Mouse (Mus musculus) heart, embryonic 14.5 days (tissue): Measurements from ENCODE around the gene Prkaa1. TPM values are rescaled to one million over a fixed set of nuclear protein-coding genes. Genes with fewer than 3 reads are reported as not detected.
"Not testable (repeated sequence)": the region's sequence is repeated elsewhere in the genome, so short reads cannot be mapped to it uniquely, and the experiment has no call there.

Experiments used
- ATAC-seq: fragments of 200-750 bp; cut with Nextera tagmentation; 2 replicates; pipeline ENCODE4 v1.8.0; 2017; ENCODE audit warnings: low read depth, moderate TSS enrichment; ENCODE audit not compliant: insufficient number of reproducible peaks, insufficient read depth, low FRiP score
- H3K27ac ChIP-seq, 2 experiments: fragments of 200-500 bp in 1 of 2; fragments of 300-500 bp in 1 of 2; sonication (generic) in 1 of 2; replicated peaks in 1 of 2; 2 replicates each; pipeline ENCODE4 v1.5.1; 2012 to 2014; ENCODE audit warnings: low read depth in 2 of 2, low read length in 2 of 2, control low read depth in 1 of 2, mild to moderate bottlenecking in 1 of 2, mixed read lengths in 1 of 2; ENCODE audit not compliant: control insufficient read depth in 1 of 2, insufficient read depth in 1 of 2
- H3K27me3 ChIP-seq: fragments of 300-500 bp; sonication (generic); 2 replicates; pipeline ENCODE4 v1.6.1; 2014; ENCODE audit warnings: mild to moderate bottlenecking, low read length, control low read depth; ENCODE audit not compliant: control insufficient read depth, insufficient read depth
- H3K36me3 ChIP-seq: fragments of 300-500 bp; sonication (generic); 2 replicates; pipeline ENCODE4 v1.6.1; 2014; ENCODE audit warnings: mild to moderate bottlenecking, control low read depth, low read length, mixed read lengths; ENCODE audit not compliant: control insufficient read depth, insufficient read depth
- H3K4me1 ChIP-seq, 2 experiments: fragments of 200-500 bp in 1 of 2; fragments of 300-500 bp in 1 of 2; sonication (generic) in 1 of 2; 2 replicates each; pipeline ENCODE4 v1.6.1; 2012 to 2014; ENCODE audit warnings: low read length in 2 of 2, control low read depth in 1 of 2, mixed read lengths in 1 of 2; ENCODE audit not compliant: control insufficient read depth in 2 of 2, insufficient read depth in 2 of 2
- H3K4me2 ChIP-seq: fragments of 300-500 bp; sonication (generic); 2 replicates; pipeline ENCODE4 v1.6.1; 2014; ENCODE audit warnings: mild to moderate bottlenecking, low read length
- H3K4me3 ChIP-seq, 2 experiments: fragments of 200-500 bp in 1 of 2; fragments of 300-500 bp in 1 of 2; sonication (generic) in 1 of 2; 2 replicates each; pipeline ENCODE4 v1.5.1; 2012 to 2014; ENCODE audit warnings: low read length in 2 of 2, mild to moderate bottlenecking in 2 of 2, control low read depth in 1 of 2, low read depth in 1 of 2, moderate library complexity in 1 of 2; ENCODE audit not compliant: control insufficient read depth in 1 of 2, insufficient read depth in 1 of 2
- H3K9ac ChIP-seq: fragments of 300-500 bp; sonication (generic); 2 replicates; pipeline ENCODE4 v1.6.1; 2014; ENCODE audit warnings: mild to moderate bottlenecking, low read length
- H3K9me3 ChIP-seq: fragments of 300-500 bp; sonication (generic); 2 replicates; pipeline ENCODE4 v1.6.1; 2016; ENCODE audit warnings: low read length, control low read depth; ENCODE audit not compliant: control insufficient read depth
- WGBS: fragments of 180-500 bp; shearing (Covaris S2); extraction: QIAGEN DNeasy Blood & Tissue Kit; methylation state at CpG from one replicate; pipeline ENCODE4 v1.1.7; 2014; 5-methylcytosine and 5-hydroxymethylcytosine counted together
- polyA plus RNA-seq: library from polyadenylated mRNA; unstranded; fragments of >200 nt; fragmentation: Nextera tagmentation; extraction: Ambion mirVana; gene quantifications from 2 replicates; pipeline ENCODE4 v1.2.1, GENCODE M21; 2014

Prkaa1 gene
- polyA plus RNA-seq, 1 experiment from 2014 or later: 20.9 TPM

GRCm38 (mm10) chr15:5194931-5195330, 51.3 kb downstream of the Prkaa1 start:
- 69% methylated on average over 9 of the region's 9 CpGs for WGBS
- ATAC-seq: no peak
- no peak overlapping the region for H3K4me2 ChIP-seq
- H3K9ac ChIP-seq: no peak overlapping the region
- H3K9me3 ChIP-seq: no peaks in the 10 kb centered on the region
- H3K36me3 ChIP-seq: peaks cover 24% of the 10 kb centered on the region
- no peaks in the 10 kb centered on the region for H3K27me3 ChIP-seq
- no peak overlapping the region; a peak in 1 of 4 replicates for H3K27ac ChIP-seq
- H3K4me1 ChIP-seq: peaks cover 10 to 32% of the 10 kb centered on the region in 2 experiments
- H3K4me3 ChIP-seq: no peak overlapping the region

DNA sequence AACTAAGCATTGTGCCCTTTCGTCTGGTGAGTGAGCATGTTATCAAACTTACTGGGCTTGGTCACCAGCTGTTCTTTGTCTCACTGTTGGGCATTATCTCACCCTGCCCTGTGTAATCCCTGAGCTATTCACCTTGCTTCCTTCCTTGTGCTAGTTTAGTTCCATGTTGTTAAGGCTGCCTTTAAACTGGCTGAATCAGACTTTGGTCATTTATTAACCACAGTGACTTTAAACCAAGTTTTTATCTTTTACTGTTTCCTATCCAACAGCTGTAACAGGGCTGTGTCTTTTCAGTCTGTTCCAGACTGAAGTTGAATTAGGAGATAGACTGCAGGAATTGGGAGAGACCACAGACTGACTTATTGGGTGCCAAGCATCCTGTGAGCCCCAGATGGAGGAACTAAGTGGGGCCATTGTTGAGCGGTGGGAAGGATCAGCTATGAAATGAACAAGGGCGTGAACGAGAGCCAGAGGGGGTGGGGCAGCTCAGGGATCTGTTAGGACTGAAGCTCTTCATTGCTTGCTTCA, 52.4 kb downstream of the Prkaa1 start:
- Histone ChIP-seq H3K4me1 (peaks cover 10 to 32% of the 10 kb centered on the region in 2 experiments), H3K4me2 (no peak overlapping the region), H3K27ac (peak overlapping the region; percentile 45 to 55), H3K27me3 (no peaks in the 10 kb centered on the region), H3K4me3 (no peak overlapping the region), H3K36me3 (peaks cover 18% of the 10 kb centered on the region; the same call in 1 of the 2 replicates), H3K9ac (no peak overlapping the region), H3K9me3 (no peaks in the 10 kb centered on the region)
- 28% methylated on average over 4 of the region's 4 CpGs for WGBS
- ATAC-seq: peak; percentile 47

- Histone ChIP-seq H3K27me3 (no peaks in the 10 kb centered on the region), H3K27ac (peak overlapping the region; percentile 25 to 45; a peak in 2 of 4 replicates), H3K4me3 (no peak overlapping the region), H3K4me2 (no peak overlapping the region), H3K9ac (no peak overlapping the region), H3K4me1 (peaks cover 10 to 32% of the 10 kb centered on the region in 2 experiments), H3K9me3 (no peaks in the 10 kb centered on the region), H3K36me3 (peaks cover 11% of the 10 kb centered on the region; the same call in 1 of the 2 replicates)
- ATAC-seq: no peak
- WGBS: 45% methylated on average over 4 of the region's 4 CpGs
These were observed 53.0 kb downstream of the Prkaa1 start for GRCm38 (mm10) chr15:5196691-5197090.

DNA sequence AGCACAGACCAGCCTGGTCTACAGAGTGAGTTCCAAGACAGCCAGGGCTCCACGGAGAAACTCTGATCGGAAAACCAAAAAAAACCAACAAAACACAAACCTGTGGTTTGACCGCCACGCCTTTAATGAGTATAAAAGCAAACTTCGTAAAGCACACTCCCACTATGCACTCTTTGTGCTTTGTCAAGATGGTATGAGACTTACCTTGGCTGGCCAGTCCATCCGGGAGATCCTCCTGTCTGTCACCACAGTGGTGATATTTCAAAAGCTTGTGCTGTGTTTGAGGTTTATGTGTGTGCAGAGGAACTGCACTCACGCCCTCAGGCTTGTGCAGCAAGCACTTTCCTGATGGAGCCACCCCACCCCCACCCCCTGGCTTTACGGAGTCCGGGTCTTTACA, 61.6 kb downstream of the Prkaa1 start:
- peaks cover 7% of the 10 kb centered on the region; the same call in 1 of the 2 replicates for H3K36me3 ChIP-seq
- H3K4me1 ChIP-seq: no peaks in the 10 kb centered on the region
- H3K4me2 ChIP-seq: no peak overlapping the region
- H3K9me3 ChIP-seq: no peaks in the 10 kb centered on the region
- 89% methylated on average over 9 of the region's 9 CpGs for WGBS
- H3K9ac ChIP-seq: no peak overlapping the region
- ATAC-seq: no peak
- no peak overlapping the region for H3K4me3 ChIP-seq
- H3K27me3 ChIP-seq: no peaks in the 10 kb centered on the region
- no peak overlapping the region for H3K27ac ChIP-seq

GRCm38 (mm10) chr15:5209116-5209515, 65.5 kb downstream of the Prkaa1 start:
- ATAC-seq: no peak
- Histone ChIP-seq H3K4me1 (peaks cover 3 to 9% of the 10 kb centered on the region in 2 experiments), H3K27me3 (no peaks in the 10 kb centered on the region), H3K9me3 (no peaks in the 10 kb centered on the region), H3K4me3 (no peak overlapping the region), H3K27ac (no peak overlapping the region), H3K4me2 (no peak overlapping the region), H3K36me3 (peaks cover 22% of the 10 kb centered on the region), H3K9ac (no peak overlapping the region)
- 94% methylated on average over 3 of the region's 3 CpGs for WGBS

GRCm38 (mm10) chr15:5220491-5220890, 76.8 kb downstream of the Prkaa1 start:
- 88% methylated on average over 6 of the region's 6 CpGs for WGBS
- no peak overlapping the region for H3K27ac ChIP-seq
- no peak overlapping the region for H3K4me2 ChIP-seq
- no peak overlapping the region for H3K9ac ChIP-seq
- no peak for ATAC-seq
- no peak overlapping the region for H3K4me3 ChIP-seq
- no peaks in the 10 kb centered on the region for H3K27me3 ChIP-seq
- peaks cover 24% of the 10 kb centered on the region; the same call in 1 of the 2 replicates for H3K36me3 ChIP-seq
- no peaks in the 10 kb centered on the region for H3K9me3 ChIP-seq
- H3K4me1 ChIP-seq: no peaks in the 10 kb centered on the region

DNA sequence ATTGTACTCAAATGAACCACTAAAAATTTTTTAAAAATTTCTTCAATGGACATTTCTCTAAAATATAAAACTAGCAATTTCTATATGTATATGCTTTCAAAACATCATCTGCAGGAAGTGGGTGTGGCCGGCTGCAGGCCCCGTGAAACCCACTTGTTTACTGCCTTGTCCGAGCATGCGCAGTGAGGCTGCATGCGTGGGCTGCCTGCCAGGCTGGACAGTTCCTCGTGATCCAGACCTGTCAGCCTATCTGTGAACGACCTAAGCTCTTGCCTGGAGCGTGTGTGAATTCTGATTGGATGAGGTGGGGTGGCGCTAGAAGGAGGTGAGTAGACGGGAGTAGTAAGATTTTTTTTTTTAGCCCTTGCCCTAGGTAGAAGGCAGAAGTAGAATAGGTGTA, 87.1 kb downstream of the Prkaa1 start:
- H3K36me3 ChIP-seq, H3K27me3 ChIP-seq, H3K4me1 ChIP-seq, H3K9ac ChIP-seq, H3K4me3 ChIP-seq, H3K9me3 ChIP-seq, H3K4me2 ChIP-seq, ATAC-seq, H3K27ac ChIP-seq: not testable (repeated sequence)
- 73% methylated on average over 10 of the region's 10 CpGs for WGBS
